Mouse (Mus musculus): ENCODE data around the gene Cpxm1.

DNA sequence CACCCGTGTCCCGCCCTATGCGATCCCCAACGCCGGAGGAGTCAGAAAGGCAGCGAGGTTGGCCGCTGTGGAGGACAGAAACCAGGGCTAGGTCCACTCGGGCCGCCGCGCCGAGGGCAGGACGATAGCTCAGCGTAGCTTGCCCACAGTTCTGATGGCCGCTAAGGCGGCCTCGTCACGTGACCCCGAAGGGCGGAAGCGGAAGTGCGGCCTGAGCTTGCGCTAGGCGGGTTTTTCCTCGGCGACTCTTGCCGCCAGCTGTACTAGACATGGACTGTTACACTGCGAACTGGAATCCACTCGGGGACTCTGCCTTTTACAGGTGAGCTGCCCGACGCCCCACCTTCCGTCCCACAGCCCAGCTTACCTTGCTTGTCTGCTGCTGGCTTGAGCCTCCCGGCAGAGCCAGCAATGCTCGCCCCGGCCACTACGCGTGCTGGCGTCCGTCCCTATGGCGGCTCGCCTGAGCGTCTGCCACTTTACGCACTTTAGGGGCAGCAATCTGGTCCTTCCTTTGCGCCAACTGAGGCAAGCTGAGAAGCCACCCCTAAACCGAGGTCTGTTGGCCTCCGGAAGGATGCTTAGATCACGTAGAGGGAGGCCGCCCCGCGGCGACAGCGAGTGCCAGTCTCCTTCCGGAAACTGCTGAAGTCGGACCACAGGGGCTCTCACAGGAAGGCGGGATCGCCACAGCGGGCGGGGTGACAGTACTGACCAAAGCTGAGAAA lies 26.9 kb upstream of the Cpxm1 start, which contains the start of the genes Vps16 and Pced1a:
- TF ChIP-seq CTCF (IDR thresholded peaks at IDR 0.05; ENCODE audit: borderline replicate concordance, insufficient read depth, low read depth, low read length): peak; percentile 61
- peak; percentile 85 for TF ChIP-seq POLR2A (IDR thresholded peaks at IDR 0.05; ENCODE audit: borderline replicate concordance, insufficient read depth, low read length)
